In genomic region chr6:17737262-17737948, GRCm38 (mm10) we compare ENCODE assay signal across 17 mouse cellular contexts. TPM values are rescaled to one million over a fixed set of nuclear protein-coding genes. Genes with fewer than 3 reads are reported as not detected.
DNase-seq lines count a peak whose midpoint lies in the region; ATAC-seq and TF ChIP-seq lines count a peak whose summit lies in the region.
"Had no signal": no experiment of that assay in that cellular context is flagged by ENCODE, and none has a peak within 500 bp of the region (broad histone marks: within the 10 kb centered on the region; RNA-seq: fewer than 3 reads in every experiment).

No protein-coding gene starts in this region.

- H3K36me3 ChIP-seq in heart, embryonic 10.5 days: no peaks in the 10 kb centered on the region
- H3K36me3 ChIP-seq in lung, postnatal 0 days (ENCODE audit: insufficient read depth, low read length): no peaks in the 10 kb centered on the region
- no peaks in the 10 kb centered on the region for H3K36me3 ChIP-seq in liver, embryonic 13.5 days
- H3K36me3 ChIP-seq in forebrain, postnatal 0 days (ENCODE audit: insufficient read depth): no peaks in the 10 kb centered on the region
- H3K36me3 ChIP-seq: midbrain, embryonic 15.5 days had no signal

- 50% methylated on average over 8 of the region's 8 CpGs for WGBS in heart, embryonic 10.5 days
- WGBS in lung, postnatal 0 days: 83% methylated on average over 8 of the region's 8 CpGs
- WGBS in liver, embryonic 13.5 days (ENCODE audit: insufficient replicate concordance): 28% methylated on average over 8 of the region's 8 CpGs
- 95% methylated on average over 8 of the region's 8 CpGs for WGBS in forebrain, postnatal 0 days

- peaks cover 33% of the 10 kb centered on the region for H3K4me1 ChIP-seq in heart, embryonic 10.5 days
- H3K4me1 ChIP-seq in lung, postnatal 0 days (ENCODE audit: insufficient read depth, low read depth, low read length): no peaks in the 10 kb centered on the region
- H3K4me1 ChIP-seq in liver, embryonic 13.5 days (replicated peaks): peaks cover 73% of the 10 kb centered on the region
- no peaks in the 10 kb centered on the region for H3K4me1 ChIP-seq in forebrain, postnatal 0 days (ENCODE audit: insufficient read depth)
- H3K4me1 ChIP-seq: midbrain, embryonic 15.5 days had no signal

- TF ChIP-seq EP300 in lung, postnatal 0 days (IDR thresholded peaks at IDR 0.05): no peak

- peak overlapping the region; percentile 22; the same call in 1 of the 2 replicates for H3K27ac ChIP-seq in heart, embryonic 10.5 days
- no peak overlapping the region for H3K27ac ChIP-seq in lung, postnatal 0 days (ENCODE audit: low read length)
- peak overlapping the region; percentile 76 for H3K27ac ChIP-seq in liver, embryonic 13.5 days
- H3K27ac ChIP-seq in forebrain, postnatal 0 days (ENCODE audit: low read depth, low read length): no peak overlapping the region
- H3K27ac ChIP-seq: hindbrain, embryonic 14.5 days; midbrain, embryonic 15.5 days had no signal

- DNase-seq in heart, embryonic 10.5 days (ENCODE audit: low spot score): no peak
- DNase-seq in heart, postnatal 4 days: no peak
- DNase-seq in lung, postnatal 0 days (ENCODE audit: low spot score): peak; percentile 35
- DNase-seq in lung, postnatal 4 days: no peak
- no peak for DNase-seq in liver, embryonic 13.5 days
- DNase-seq in forebrain, postnatal 0 days: no peak
- no peak for DNase-seq in layer of hippocampus, adult 11-12 months (ENCODE audit: low spot score)
- no peak for DNase-seq in adrenal gland, adult 8-10 months
- DNase-seq: cerebellum, postnatal 14 days; gastrocnemius, postnatal 14 days; kidney, adult 2 months; kidney, postnatal 4 days; lung, postnatal 36 days; right cerebral cortex, postnatal 14 days; thymus, postnatal 36 days had no signal

- ATAC-seq in lung, postnatal 0 days: no peak; the same call in 1 of the 2 replicates
- ATAC-seq in liver, embryonic 13.5 days (ENCODE audit: low read depth): no peak
- no peak for ATAC-seq in forebrain, postnatal 0 days
- ATAC-seq: midbrain, embryonic 15.5 days had no signal

- no peak overlapping the region for H3K4me2 ChIP-seq in lung, postnatal 0 days (replicated peaks; ENCODE audit: low read depth, low read length)
- H3K4me2 ChIP-seq in liver, embryonic 13.5 days: peak overlapping the region; percentile 50
- H3K4me2 ChIP-seq in forebrain, postnatal 0 days (ENCODE audit: low read depth): no peak overlapping the region
- H3K4me2 ChIP-seq: hindbrain, embryonic 14.5 days; midbrain, embryonic 15.5 days had no signal

- TF ChIP-seq CTCF in lung, postnatal 0 days (IDR thresholded peaks at IDR 0.05): no peak
- no peak for TF ChIP-seq CTCF in forebrain, postnatal 0 days (IDR thresholded peaks at IDR 0.05; ENCODE audit: low read depth)

- H3K9me3 ChIP-seq in heart, embryonic 10.5 days: no peaks in the 10 kb centered on the region
- H3K9me3 ChIP-seq in lung, postnatal 0 days (ENCODE audit: low read length): no peaks in the 10 kb centered on the region
- no peaks in the 10 kb centered on the region for H3K9me3 ChIP-seq in liver, embryonic 13.5 days (replicated peaks)
- no peaks in the 10 kb centered on the region for H3K9me3 ChIP-seq in forebrain, postnatal 0 days (ENCODE audit: low read length)
- H3K9me3 ChIP-seq: midbrain, embryonic 15.5 days had no signal

- no peak overlapping the region for H3K4me3 ChIP-seq in heart, embryonic 10.5 days
- H3K4me3 ChIP-seq in lung, postnatal 0 days (ENCODE audit: low read depth, low read length): no peak overlapping the region
- no peak overlapping the region for H3K4me3 ChIP-seq in liver, embryonic 13.5 days (replicated peaks)
- H3K4me3 ChIP-seq in forebrain, postnatal 0 days (ENCODE audit: low read depth, low read length): no peak overlapping the region
- H3K4me3 ChIP-seq: midbrain, embryonic 15.5 days had no signal

- H3K9ac ChIP-seq in lung, postnatal 0 days (replicated peaks; ENCODE audit: low read depth): no peak overlapping the region
- H3K9ac ChIP-seq in liver, embryonic 13.5 days: no peak overlapping the region
- H3K9ac ChIP-seq in forebrain, postnatal 0 days: no peak overlapping the region
- H3K9ac ChIP-seq: hindbrain, embryonic 14.5 days; midbrain, embryonic 15.5 days had no signal

- H3K27me3 ChIP-seq in heart, embryonic 10.5 days (ENCODE audit: insufficient read depth, poor library complexity, severe bottlenecking): no peaks in the 10 kb centered on the region
- H3K27me3 ChIP-seq in lung, postnatal 0 days (replicated peaks; ENCODE audit: insufficient read depth, low read length): no peaks in the 10 kb centered on the region
- no peaks in the 10 kb centered on the region for H3K27me3 ChIP-seq in liver, embryonic 13.5 days
- H3K27me3 ChIP-seq in forebrain, postnatal 0 days (ENCODE audit: insufficient read depth, low read length): no peaks in the 10 kb centered on the region
- H3K27me3 ChIP-seq: midbrain, embryonic 15.5 days had no signal

RNA-seq across cellular contexts. Expression of gene St7, which starts 44.7 kb away (rescaled TPM):
- 24.0 and 24.9 TPM in 2 replicates for polyA plus RNA-seq in heart, embryonic 10.5 days (2016; fragmentation: Nextera tagmentation; extraction: Ambion mirVana)
- 10 to 100 TPM; 33.5 to 35.9 TPM for total RNA-seq in heart, postnatal 4 days (2021)
- polyA plus RNA-seq in lung, postnatal 0 days (2015; fragmentation: Nextera tagmentation; extraction: Ambion mirVana): 23.7 and 24.5 TPM in 2 replicates
- 11.0 and 11.8 TPM in 2 replicates for polyA plus RNA-seq in liver, embryonic 13.5 days (2015; fragmentation: Nextera tagmentation; extraction: Ambion mirVana)
- 57.7 and 67.3 TPM in 2 replicates for total RNA-seq in forebrain, postnatal 0 days (2014; rRNA removed)
- 40.0 and 41.9 TPM in 2 replicates for polyA plus RNA-seq in forebrain, postnatal 0 days (2015; fragmentation: Nextera tagmentation; extraction: Ambion mirVana)
- 10 to 100 TPM; 24.7 to 32.7 (median 30.4) TPM for total RNA-seq in adrenal gland, adult 8-10 months (2022)

Comparison
In these comparisons a context has a peak if more than half of its experiments do, and no peak if none do; other contexts are left out.
1. H3K27ac ChIP-seq: peak in heart, embryonic 10.5 days (single experiment) and liver, embryonic 13.5 days (single experiment); none in lung, postnatal 0 days (single experiment) and forebrain, postnatal 0 days (single experiment).